Mouse (Mus musculus): ENCODE data around the gene Ints14. TPM values are rescaled to one million over a fixed set of nuclear protein-coding genes. Genes with fewer than 3 reads are reported as not detected.
A peak's percentile ranks its signal among the peaks of the same experiment; 100 is the strongest.
"Not testable (repeated sequence)": the region's sequence is repeated elsewhere in the genome, so short reads cannot be mapped to it uniquely, and the experiment has no call there.

The Ints14 gene
- total RNA-seq, 2 experiments from 2014 or later = 17.8 to 19.4 TPM

- no peak for DNase-seq
- intact Hi-C loops (cut with DNase I) = no loop called here
Observed at GRCm38 (mm10) chr9:65016241-65016977, 55.7 kb downstream of the Ints14 start.

DNA sequence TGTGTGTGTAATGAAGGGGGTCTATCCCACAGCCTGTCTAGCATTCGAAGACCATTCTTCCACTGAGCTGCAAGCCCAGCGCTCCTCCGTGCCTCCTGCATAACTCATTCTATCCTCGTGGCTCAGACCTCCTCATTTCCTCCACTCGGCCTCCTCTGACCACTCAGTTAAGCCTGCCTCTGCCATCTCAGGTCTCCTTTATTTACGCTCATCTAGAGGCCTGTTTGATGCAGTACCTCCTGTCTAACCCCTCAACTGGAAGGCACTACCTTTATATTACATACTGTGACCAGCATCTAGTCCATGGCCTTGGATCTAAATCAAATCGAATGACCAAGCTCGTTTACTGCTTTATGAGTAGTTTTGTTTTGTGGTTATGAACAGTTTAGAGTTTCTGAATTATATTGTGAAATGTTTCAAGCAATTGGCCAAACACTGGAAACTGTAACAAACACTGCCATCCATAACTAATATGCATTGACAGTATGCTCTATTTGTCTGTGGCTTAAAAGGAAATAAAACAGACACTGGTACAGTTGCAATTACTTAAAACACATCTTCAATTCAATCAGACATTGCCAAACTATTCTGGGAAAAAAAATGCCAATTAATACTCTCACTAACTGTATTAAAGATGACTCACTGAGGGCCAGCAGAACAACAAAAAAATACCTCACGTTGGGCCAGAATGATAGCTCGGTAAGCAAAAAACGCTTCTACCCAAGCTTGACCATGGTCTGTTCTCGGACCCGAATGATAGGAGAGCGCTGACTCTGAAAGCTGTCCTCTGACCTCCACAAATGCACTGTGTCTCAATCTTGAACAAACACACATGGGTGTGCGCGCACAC is 56.5 kb downstream of the Ints14 start:
- DNase-seq = no peak
- intact Hi-C loops (cut with DNase I) = no loop called here

DNA sequence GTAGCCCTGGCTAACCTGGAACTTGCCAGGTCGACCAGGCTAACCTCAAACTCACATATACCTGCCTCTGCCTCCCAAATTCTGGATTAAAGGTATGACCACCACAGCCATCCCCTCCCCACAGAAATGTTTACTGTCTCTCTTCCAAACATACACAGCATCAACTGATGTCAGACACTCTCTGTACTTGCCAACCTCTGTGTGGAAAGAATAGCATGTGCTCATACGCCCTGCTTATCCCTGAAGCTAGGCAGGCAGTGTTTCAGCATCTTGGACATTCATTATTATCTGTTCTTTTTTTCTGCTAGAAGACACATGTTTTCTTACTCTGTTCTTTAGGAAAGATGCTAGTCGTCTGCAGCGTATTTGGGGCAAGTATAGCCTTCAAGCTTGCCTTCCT is 57.2 kb downstream of the Ints14 start:
- intact Hi-C loops (cut with DNase I) = no loop called here
- no peak for DNase-seq

DNA sequence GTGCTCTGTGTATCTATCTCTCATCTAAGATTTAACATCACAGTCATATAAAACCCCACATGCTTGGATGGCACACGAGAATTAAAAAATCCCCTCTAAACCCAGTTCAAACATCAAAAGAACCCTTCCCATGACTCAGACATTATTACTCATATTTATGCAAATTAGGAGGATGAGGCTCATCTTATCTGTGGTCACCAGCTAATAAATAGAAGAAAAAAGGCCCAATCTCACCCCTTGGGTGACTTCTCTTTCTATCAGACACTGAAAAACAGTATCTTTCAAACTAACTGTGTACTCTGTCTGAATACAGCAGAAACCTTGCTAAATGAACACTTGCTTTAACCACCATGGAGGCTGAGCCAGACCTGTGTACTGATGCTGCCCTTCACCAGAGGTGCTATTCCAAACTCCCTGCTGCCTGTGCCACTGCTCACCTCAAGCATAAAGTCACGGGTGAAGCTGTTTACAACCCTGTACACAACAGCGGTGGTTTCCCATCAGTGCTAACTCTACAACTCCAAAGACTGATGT is 58.0 kb downstream of the Ints14 start:
- no peak for DNase-seq
- intact Hi-C loops (cut with DNase I) = no loop called here

DNA sequence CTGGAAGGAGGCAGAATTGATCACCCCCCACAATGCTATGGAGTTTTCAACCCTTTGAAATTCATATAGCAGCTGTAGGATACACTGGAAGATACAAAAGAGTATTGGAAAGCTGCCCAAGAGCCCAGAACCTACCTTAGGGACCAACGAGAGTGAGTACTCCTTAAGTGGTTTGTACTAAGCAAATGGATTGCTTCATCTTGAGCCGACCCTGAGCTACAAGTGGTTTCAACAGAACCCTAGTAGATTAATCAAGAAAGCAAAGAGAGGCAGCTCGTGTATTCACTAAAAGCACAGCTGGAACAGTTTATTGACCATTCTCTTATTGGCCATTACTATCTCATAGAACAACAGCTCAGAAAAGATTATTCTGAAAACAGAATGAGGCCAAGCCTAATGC is 58.4 kb downstream of the Ints14 start:
- DNase-seq = no peak
- intact Hi-C loops (cut with DNase I) = no loop called here

- no peak for DNase-seq
- intact Hi-C loops (cut with DNase I) = no loop called here
Observed at GRCm38 (mm10) chr9:65020128-65020527, 59.4 kb downstream of the Ints14 start.

- intact Hi-C loops (cut with DNase I) = no loop called here
- peak; percentile 87 to 90 for DNase-seq
Observed at GRCm38 (mm10) chr9:65020991-65021886, 60.5 kb downstream of the Ints14 start, which contains the start of gene Hacd3. Hacd3 (minus strand) TSS chr9:65021693.

- DNase-seq = no peak
- intact Hi-C loops (cut with DNase I) = no loop called here
Observed at GRCm38 (mm10) chr9:65021887-65022579, 61.3 kb downstream of the Ints14 start.

DNA sequence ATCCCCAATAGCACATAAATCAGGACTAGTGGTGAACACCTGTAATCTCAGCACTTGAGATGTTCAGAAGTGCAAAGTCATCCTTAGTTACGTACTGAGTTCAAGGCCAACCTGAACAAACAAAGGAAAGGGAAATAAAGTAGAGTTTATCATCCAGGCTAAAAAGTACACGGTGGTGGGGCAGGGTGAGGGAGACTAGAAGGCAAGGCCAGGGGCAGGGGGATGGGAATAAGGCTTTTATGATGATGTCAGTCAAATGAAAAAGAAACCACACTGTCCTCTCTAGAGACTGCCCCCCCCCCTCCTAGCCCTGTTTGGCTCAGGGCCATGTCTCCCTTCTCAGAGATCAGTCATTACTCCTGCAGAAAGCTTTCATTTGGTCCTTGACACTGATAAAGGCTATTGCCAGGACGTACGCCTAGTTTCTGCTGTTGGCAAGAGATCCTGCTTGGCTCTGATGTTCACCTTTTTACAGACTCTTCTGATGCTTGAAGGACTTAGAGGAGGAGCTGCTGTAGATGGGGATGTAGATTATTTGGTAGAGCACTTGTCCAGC is 62.0 kb downstream of the Ints14 start:
- intact Hi-C loops (cut with DNase I) = no loop called here
- no peak for DNase-seq

DNA sequence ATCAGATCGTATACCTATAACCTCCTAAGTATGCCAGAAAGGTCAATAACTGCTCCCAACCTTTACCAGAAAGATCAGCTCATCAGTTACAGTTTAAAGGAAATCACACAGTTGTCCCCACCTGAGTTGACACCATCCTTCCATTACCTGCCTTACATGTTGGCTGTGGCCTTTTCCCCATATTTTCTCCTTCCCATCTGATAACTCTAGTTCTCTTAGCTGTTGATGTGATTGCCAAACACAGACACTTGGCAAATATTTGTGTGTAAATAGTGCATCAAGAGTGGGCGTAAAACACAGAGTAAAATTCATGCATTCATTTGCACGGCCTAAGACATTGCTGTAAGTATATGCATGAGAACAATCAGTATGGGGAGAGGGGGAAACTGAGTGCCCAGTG is 62.7 kb downstream of the Ints14 start:
- intact Hi-C loops (cut with DNase I) = no loop called here
- DNase-seq = no peak

GRCm38 (mm10) chr9:65027241-65027640 is 66.5 kb downstream of the Ints14 start:
- intact Hi-C loops (cut with DNase I) = no loop called here

DNA sequence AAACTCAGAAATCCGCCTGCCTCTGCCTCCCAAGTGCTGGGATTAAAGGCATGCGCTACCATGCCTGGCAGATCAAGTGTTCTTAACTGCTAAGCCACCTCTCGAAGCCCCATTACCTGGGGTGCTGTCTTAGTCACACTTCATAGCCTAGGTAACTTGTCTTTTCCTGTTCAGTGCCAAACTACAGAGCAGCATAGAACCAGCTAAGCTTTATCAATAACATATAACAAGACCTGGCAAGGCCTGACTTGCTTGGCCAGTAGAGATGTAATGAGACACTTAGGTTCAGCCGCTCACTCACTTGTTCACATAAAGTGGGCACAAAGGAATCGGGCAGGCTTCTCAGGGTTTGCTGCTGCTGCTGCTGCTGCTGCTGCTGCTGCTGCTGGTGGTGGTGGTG is 67.6 kb downstream of the Ints14 start:
- intact Hi-C loops (cut with DNase I) = no loop called here
- DNase-seq = no peak

More at GRCm38 (mm10) chr9:65027241-65027640, 66.5 kb downstream of the Ints14 start:
- DNase-seq = no peak

DNA sequence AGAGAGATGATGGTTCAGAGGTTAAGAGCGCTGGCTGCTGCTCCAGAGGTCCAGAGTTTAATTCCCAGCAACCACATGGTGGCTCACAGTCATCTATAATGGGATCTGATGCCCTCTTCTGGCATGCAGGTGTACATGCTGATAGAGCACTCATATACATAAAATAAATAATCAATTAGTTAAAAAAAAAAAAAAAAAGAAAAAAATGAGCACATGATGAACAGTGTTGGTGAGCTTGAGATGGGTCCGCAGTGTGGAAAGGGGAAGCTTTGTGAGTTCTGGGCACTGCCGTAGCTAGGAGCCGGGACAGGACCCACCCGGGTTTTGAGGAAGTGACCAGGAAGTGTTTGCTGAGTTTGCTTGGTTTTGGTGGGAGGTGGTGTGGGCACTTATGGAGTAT is 70.7 kb downstream of the Ints14 start:
- not testable (repeated sequence) for DNase-seq
- intact Hi-C loops (cut with DNase I) = loop anchor here (5.0 kb wide), 1 partner anchor 161 kb away; no protein-coding TSS in a partner anchor

DNA sequence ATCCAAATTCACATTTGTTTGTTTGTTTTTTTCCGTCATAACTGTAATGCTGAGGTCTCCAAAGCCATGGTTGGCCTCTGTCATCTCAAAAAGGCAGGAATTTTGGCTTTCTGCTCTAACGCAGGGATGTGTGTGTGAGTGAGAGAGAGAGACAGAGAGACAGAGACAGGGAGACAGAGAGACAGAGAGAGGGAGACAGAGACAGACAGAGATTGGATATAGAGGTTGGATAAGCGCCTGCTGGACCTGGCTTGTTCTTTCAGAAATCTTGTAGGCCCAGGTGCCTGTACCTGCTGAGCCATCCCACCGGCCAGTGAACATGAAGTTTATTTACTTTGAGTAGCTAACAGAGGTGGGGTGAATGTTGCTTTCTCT is 71.2 kb downstream of the Ints14 start:
- no peak for DNase-seq
- intact Hi-C loops (cut with DNase I) = loop anchor here (5.0 kb wide), 1 partner anchor 160 kb away; no protein-coding TSS in a partner anchor

DNA sequence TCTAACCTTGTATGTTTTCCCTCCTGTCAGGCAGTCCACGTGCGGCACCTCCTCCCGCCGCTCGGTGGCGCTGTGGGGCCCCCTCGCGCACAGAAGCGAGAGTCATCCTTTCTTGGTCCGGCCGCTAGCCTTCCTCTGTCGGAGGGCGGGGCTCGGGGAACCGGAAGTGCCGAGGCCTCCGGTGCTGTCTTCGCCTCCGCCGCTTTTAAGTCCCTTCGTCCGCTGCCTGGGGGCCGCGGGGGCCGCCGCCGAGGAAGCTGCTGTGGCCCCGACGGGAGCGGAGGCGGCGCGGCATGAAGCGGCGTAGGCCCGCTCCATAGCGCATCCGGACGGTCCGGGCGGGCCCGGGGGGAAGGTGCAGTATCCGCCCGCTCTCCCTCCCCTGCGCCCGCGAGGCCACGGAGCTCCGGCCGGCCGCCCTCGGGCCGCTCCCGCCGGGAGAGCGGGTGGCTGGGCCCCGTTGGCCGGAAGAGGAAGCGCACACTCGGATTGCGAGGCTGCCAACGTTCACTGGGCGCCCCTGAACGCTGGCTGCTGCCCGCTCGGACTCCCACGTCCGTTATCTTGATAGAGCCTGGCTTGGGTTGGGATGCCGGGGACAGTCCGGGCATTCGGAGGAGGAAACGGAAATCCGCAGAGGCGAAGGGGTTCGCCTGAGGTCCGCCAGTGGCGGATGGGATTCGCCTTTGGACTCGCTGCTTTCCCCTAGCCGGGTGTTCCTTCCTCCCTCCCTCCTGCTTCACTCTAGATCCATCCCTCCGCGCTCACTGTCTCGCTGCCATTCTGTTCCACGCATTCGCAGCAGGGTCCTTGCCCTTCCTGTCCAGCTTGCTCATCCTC is 71.8 kb downstream of the Ints14 start, which contains the start of gene Dpp8:
TSS of gene Dpp8 (plus strand) at position 146 of the 840 bp plus-strand sequence.
- intact Hi-C loops (cut with DNase I) = loop anchor here (5.0 kb wide), 1 partner anchor 160 kb away; no protein-coding TSS in a partner anchor
- peak; percentile 93 to 97 for DNase-seq

DNA sequence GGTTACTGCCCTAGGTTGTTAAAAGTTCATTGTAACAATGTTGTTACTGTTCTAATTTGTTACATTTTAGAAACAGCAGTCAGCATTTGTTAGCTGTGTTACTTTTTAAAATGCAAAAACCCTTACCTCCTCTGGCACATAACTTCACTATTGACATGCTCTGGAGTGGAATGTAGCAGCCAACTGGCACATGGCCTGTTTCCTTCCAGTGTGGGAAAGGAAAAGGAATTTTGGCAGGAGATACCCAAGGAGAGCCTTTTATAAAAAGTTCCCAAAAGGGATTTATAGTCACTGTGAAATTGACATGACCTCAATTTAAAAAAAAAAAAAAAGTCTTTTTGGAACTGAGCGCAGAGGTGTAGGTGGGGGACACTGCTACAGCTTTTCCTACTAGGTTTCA is 75.8 kb downstream of the Ints14 start:
- intact Hi-C loops (cut with DNase I) = no loop called here
- DNase-seq = peak; percentile 57 to 67

Measured in heart, postnatal 14 days (tissue).